Mouse (Mus musculus): Measurements from ENCODE around the gene Bcl7b. TPM values are rescaled to one million over a fixed set of nuclear protein-coding genes. Genes with fewer than 3 reads are reported as not detected.
"Not testable (repeated sequence)": the region's sequence is repeated elsewhere in the genome, so short reads cannot be mapped to it uniquely, and the experiment has no call there.

Gene Bcl7b
- polyA plus RNA-seq, 1 experiment from 2014 or later = 40.4 TPM

- H3K4me1 ChIP-seq (ENCODE audit: control insufficient read depth, insufficient read depth, low read length) = no peaks in the 10 kb centered on the region
- H3K36me3 ChIP-seq (ENCODE audit: control insufficient read depth, insufficient read depth, low read length) = peaks cover 33% of the 10 kb centered on the region
- H3K27me3 ChIP-seq (ENCODE audit: control insufficient read depth, insufficient read depth, low read depth, low read length) = no peaks in the 10 kb centered on the region
- H3K4me2 ChIP-seq (ENCODE audit: low read length) = no peak overlapping the region
- no peak overlapping the region for H3K4me3 ChIP-seq (ENCODE audit: low read depth, low read length)
- H3K27ac ChIP-seq (ENCODE audit: low read length) = no peak overlapping the region
- WGBS = 100% methylated on average over 1 of the region's 1 CpGs
- H3K9ac ChIP-seq (ENCODE audit: low read depth, low read length) = no peak overlapping the region
- ATAC-seq = no peak
- no peaks in the 10 kb centered on the region for H3K9me3 ChIP-seq (replicated peaks; ENCODE audit: control insufficient read depth, low read length, poor library complexity, severe bottlenecking)
These were observed 40.1 kb downstream of the Bcl7b start for GRCm38 (mm10) chr5:135208197-135208596.

GRCm38 (mm10) chr5:135216871-135217270 is 48.8 kb downstream of the Bcl7b start:
- no peak for ATAC-seq
- no peak overlapping the region for H3K4me3 ChIP-seq (ENCODE audit: low read depth, low read length)
- no peak overlapping the region for H3K4me2 ChIP-seq (ENCODE audit: low read length)
- H3K36me3 ChIP-seq (ENCODE audit: control insufficient read depth, insufficient read depth, low read length) = peaks cover 31% of the 10 kb centered on the region
- no peak overlapping the region for H3K27ac ChIP-seq (ENCODE audit: low read length)
- H3K27me3 ChIP-seq (ENCODE audit: control insufficient read depth, insufficient read depth, low read depth, low read length) = no peaks in the 10 kb centered on the region
- 91% methylated on average over 6 of the region's 6 CpGs for WGBS
- no peaks in the 10 kb centered on the region for H3K4me1 ChIP-seq (ENCODE audit: control insufficient read depth, insufficient read depth, low read length)
- H3K9me3 ChIP-seq (replicated peaks; ENCODE audit: control insufficient read depth, low read length, poor library complexity, severe bottlenecking) = no peaks in the 10 kb centered on the region
- no peak overlapping the region for H3K9ac ChIP-seq (ENCODE audit: low read depth, low read length)

GRCm38 (mm10) chr5:135220941-135221340 is 52.9 kb downstream of the Bcl7b start:
- no peak for ATAC-seq
- H3K4me1 ChIP-seq (ENCODE audit: control insufficient read depth, insufficient read depth, low read length) = no peaks in the 10 kb centered on the region
- peaks cover 51% of the 10 kb centered on the region for H3K36me3 ChIP-seq (ENCODE audit: control insufficient read depth, insufficient read depth, low read length)
- H3K9me3 ChIP-seq (replicated peaks; ENCODE audit: control insufficient read depth, low read length, poor library complexity, severe bottlenecking) = no peaks in the 10 kb centered on the region
- H3K4me3 ChIP-seq (ENCODE audit: low read depth, low read length) = no peak overlapping the region
- no peak overlapping the region for H3K27ac ChIP-seq (ENCODE audit: low read length)
- no peaks in the 10 kb centered on the region for H3K27me3 ChIP-seq (ENCODE audit: control insufficient read depth, insufficient read depth, low read depth, low read length)
- H3K4me2 ChIP-seq (ENCODE audit: low read length) = no peak overlapping the region
- H3K9ac ChIP-seq (ENCODE audit: low read depth, low read length) = no peak overlapping the region

GRCm38 (mm10) chr5:135222066-135222465 is 54.0 kb downstream of the Bcl7b start:
- Histone ChIP-seq H3K4me3 (ENCODE audit: low read depth, low read length) (no peak overlapping the region), H3K27me3 (ENCODE audit: control insufficient read depth, insufficient read depth, low read depth, low read length) (no peaks in the 10 kb centered on the region), H3K27ac (ENCODE audit: low read length) (no peak overlapping the region), H3K9ac (ENCODE audit: low read depth, low read length) (no peak overlapping the region), H3K36me3 (ENCODE audit: control insufficient read depth, insufficient read depth, low read length) (peaks cover 49% of the 10 kb centered on the region), H3K9me3 (replicated peaks; ENCODE audit: control insufficient read depth, low read length, poor library complexity, severe bottlenecking) (no peaks in the 10 kb centered on the region), H3K4me1 (ENCODE audit: control insufficient read depth, insufficient read depth, low read length) (no peaks in the 10 kb centered on the region), H3K4me2 (ENCODE audit: low read length) (no peak overlapping the region)
- 99% methylated on average over 7 of the region's 7 CpGs for WGBS
- ATAC-seq = no peak

- 92% methylated on average over 3 of the region's 3 CpGs for WGBS
- ATAC-seq = no peak
- Histone ChIP-seq H3K36me3 (ENCODE audit: control insufficient read depth, insufficient read depth, low read length) (peaks cover 49% of the 10 kb centered on the region), H3K9me3 (replicated peaks; ENCODE audit: control insufficient read depth, low read length, poor library complexity, severe bottlenecking) (no peaks in the 10 kb centered on the region), H3K27me3 (ENCODE audit: control insufficient read depth, insufficient read depth, low read depth, low read length) (no peaks in the 10 kb centered on the region), H3K4me3 (ENCODE audit: low read depth, low read length) (no peak overlapping the region), H3K4me1 (ENCODE audit: control insufficient read depth, insufficient read depth, low read length) (no peaks in the 10 kb centered on the region), H3K9ac (ENCODE audit: low read depth, low read length) (no peak overlapping the region), H3K4me2 (ENCODE audit: low read length) (no peak overlapping the region), H3K27ac (ENCODE audit: low read length) (no peak overlapping the region)
These were observed 56.1 kb downstream of the Bcl7b start for GRCm38 (mm10) chr5:135224169-135224568.

- H3K9me3 ChIP-seq (replicated peaks; ENCODE audit: control insufficient read depth, low read length, poor library complexity, severe bottlenecking); H3K27me3 ChIP-seq (ENCODE audit: control insufficient read depth, insufficient read depth, low read depth, low read length); H3K4me3 ChIP-seq (ENCODE audit: low read depth, low read length); H3K27ac ChIP-seq (ENCODE audit: low read length); H3K9ac ChIP-seq (ENCODE audit: low read depth, low read length); H3K4me1 ChIP-seq (ENCODE audit: control insufficient read depth, insufficient read depth, low read length); H3K4me2 ChIP-seq (ENCODE audit: low read length); ATAC-seq: not testable (repeated sequence)
- H3K36me3 ChIP-seq (ENCODE audit: control insufficient read depth, insufficient read depth, low read length) = peaks cover 51% of the 10 kb centered on the region
- 93% methylated on average over 4 of the region's 4 CpGs for WGBS
These were observed 57.8 kb downstream of the Bcl7b start for GRCm38 (mm10) chr5:135225879-135226278.

- Histone ChIP-seq H3K27me3 (ENCODE audit: control insufficient read depth, insufficient read depth, low read depth, low read length) (no peaks in the 10 kb centered on the region), H3K4me1 (ENCODE audit: control insufficient read depth, insufficient read depth, low read length) (no peaks in the 10 kb centered on the region), H3K4me2 (ENCODE audit: low read length) (no peak overlapping the region), H3K4me3 (ENCODE audit: low read depth, low read length) (no peak overlapping the region), H3K9me3 (replicated peaks; ENCODE audit: control insufficient read depth, low read length, poor library complexity, severe bottlenecking) (no peaks in the 10 kb centered on the region), H3K9ac (ENCODE audit: low read depth, low read length) (no peak overlapping the region), H3K36me3 (ENCODE audit: control insufficient read depth, insufficient read depth, low read length) (peaks cover 54% of the 10 kb centered on the region), H3K27ac (ENCODE audit: low read length) (no peak overlapping the region)
- 87% methylated on average over 4 of the region's 4 CpGs for WGBS
- no peak for ATAC-seq
These were observed 62.1 kb downstream of the Bcl7b start for GRCm38 (mm10) chr5:135230186-135230585.

Small RNA genes within 50 kb of the gene (microRNA-seq; reads per million reads assigned to microRNA genes)
- not detected for gene Gm25315

Other genes with a start within 250 kb of the Bcl7b start
- gene Mettl27, start 235.9 kb upstream of the Bcl7b start, polyA plus RNA-seq (2015; fragmentation: Nextera tagmentation; extraction: Ambion mirVana) = 6.4 and 6.6 TPM in 2 replicates
- gene Cldn4, start 221.3 kb upstream of the Bcl7b start, polyA plus RNA-seq (2015; fragmentation: Nextera tagmentation; extraction: Ambion mirVana) = not detected in 2 replicates
- 2.2 and 2.6 TPM in 2 replicates for gene Cldn3, start 182.1 kb upstream of the Bcl7b start, polyA plus RNA-seq (2015; fragmentation: Nextera tagmentation; extraction: Ambion mirVana)
- 76.5 and 81.5 TPM in 2 replicates for gene Abhd11, start 159.1 kb upstream of the Bcl7b start, polyA plus RNA-seq (2015; fragmentation: Nextera tagmentation; extraction: Ambion mirVana)
- 162 and 195 TPM in 2 replicates for gene Stx1a, start 144.8 kb upstream of the Bcl7b start, polyA plus RNA-seq (2015; fragmentation: Nextera tagmentation; extraction: Ambion mirVana)
- gene Dnajc30, start 104.1 kb upstream of the Bcl7b start, polyA plus RNA-seq (2015; fragmentation: Nextera tagmentation; extraction: Ambion mirVana) = 48.8 and 49.6 TPM in 2 replicates
- 74.4 and 76.9 TPM in 2 replicates for gene Bud23, start 103.3 kb upstream of the Bcl7b start, polyA plus RNA-seq (2015; fragmentation: Nextera tagmentation; extraction: Ambion mirVana)
- gene Vps37d, start 90.0 kb upstream of the Bcl7b start, polyA plus RNA-seq (2015; fragmentation: Nextera tagmentation; extraction: Ambion mirVana) = 32.4 and 33.6 TPM in 2 replicates
- gene Mlxipl, start 78.4 kb upstream of the Bcl7b start, polyA plus RNA-seq (2015; fragmentation: Nextera tagmentation; extraction: Ambion mirVana) = 0.87 and 1.0 TPM in 2 replicates
- gene Tbl2, start 18.6 kb upstream of the Bcl7b start, polyA plus RNA-seq (2015; fragmentation: Nextera tagmentation; extraction: Ambion mirVana) = 12.9 and 14.5 TPM in 2 replicates
- 19.5 and 26.8 TPM in 2 replicates for gene Baz1b, start 19.0 kb downstream of the Bcl7b start, polyA plus RNA-seq (2015; fragmentation: Nextera tagmentation; extraction: Ambion mirVana)
- gene Fzd9, start 82.9 kb downstream of the Bcl7b start, polyA plus RNA-seq (2015; fragmentation: Nextera tagmentation; extraction: Ambion mirVana) = 13.5 and 13.7 TPM in 2 replicates
- gene Fkbp6, start 181.8 kb downstream of the Bcl7b start, polyA plus RNA-seq (2015; fragmentation: Nextera tagmentation; extraction: Ambion mirVana) = 0.34 and 0.45 TPM in 2 replicates
- gene Trim50, start 185.0 kb downstream of the Bcl7b start, polyA plus RNA-seq (2015; fragmentation: Nextera tagmentation; extraction: Ambion mirVana) = not detected in 2 replicates
- 34.1 and 36.4 TPM in 2 replicates for gene Nsun5, start 201.7 kb downstream of the Bcl7b start, polyA plus RNA-seq (2015; fragmentation: Nextera tagmentation; extraction: Ambion mirVana)
- gene Pom121, start 226.3 kb downstream of the Bcl7b start, polyA plus RNA-seq (2015; fragmentation: Nextera tagmentation; extraction: Ambion mirVana) = 8.7 and 9.9 TPM in 2 replicates